Mouse (Mus musculus) left cerebral cortex, adult 2 months (tissue): ENCODE data around the gene Cnih3. TPM values are rescaled to one million over a fixed set of nuclear protein-coding genes. Genes with fewer than 3 reads are reported as not detected.
A peak's percentile ranks its signal among the peaks of the same experiment; 100 is the strongest.

ENCODE experiments used
- DNase-seq, 2 experiments: peaks; one replicate each; pipeline ENCODE4 v3.0.0; 2021 to 2022; ENCODE audit warnings: low spot score in 2 of 2, mixed read lengths in 1 of 2; ENCODE audit errors: extremely low spot score in 1 of 2
- H3K27ac ChIP-seq: fragments of 200-600 bp; 2 replicates; pipeline ENCODE4 v1.8.1; 2022
- H3K4me3 ChIP-seq: fragments of 200-600 bp; 2 replicates; pipeline ENCODE4 v1.8.1; 2022
- CTCF ChIP-seq: fragments of 200-600 bp; IDR thresholded peaks from 2 replicates; pipeline ENCODE4 v1.8.1; 2022; ENCODE audit warnings: antibody characterized with exemption, mild to moderate bottlenecking, moderate library complexity
- intact Hi-C: fragments of 180-260 bp; cut with DNase I; formaldehyde crosslinking; loops from one replicate; pipeline ENCODE4 v1.15.1; 2025
- total RNA-seq, 2 experiments: library from RNA; stranded (reverse); gene quantifications; 2 replicates each; pipeline ENCODE4 v1.2.3; 2021

Cnih3 gene
- total RNA-seq, 2 experiments from 2014 or later, result 76.9 to 78.0 TPM

DNA sequence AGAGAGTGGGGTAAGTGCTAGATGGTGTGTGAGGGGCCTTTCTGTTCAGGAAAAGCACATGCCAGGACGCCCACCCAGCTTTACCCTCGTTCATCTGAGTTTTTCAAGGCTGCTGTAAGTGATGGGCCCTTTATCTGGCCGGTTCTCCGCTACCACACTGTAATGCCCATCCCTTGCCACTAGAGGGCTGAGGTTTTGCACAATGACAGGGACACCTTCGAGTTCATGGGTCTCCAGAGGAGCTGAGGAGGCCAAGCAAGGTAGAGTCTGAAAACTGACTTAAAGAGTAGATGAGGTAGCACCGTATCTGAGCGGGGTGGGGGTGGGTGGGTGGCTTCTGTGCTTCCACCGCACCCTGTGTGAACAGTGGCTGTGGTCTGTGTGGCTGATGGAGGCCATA is 27.2 kb downstream of the Cnih3 start:
- peak; percentile 76 for TF ChIP-seq CTCF
- Histone ChIP-seq H3K27ac (no peak overlapping the region), H3K4me3 (no peak overlapping the region)
- DNase-seq, result peak; percentile 42 to 51
- intact Hi-C loops, result loop anchor here (2.0 to 10.0 kb wide), 5 partner anchors 19 to 235 kb away; no protein-coding TSS in a partner anchor

DNA sequence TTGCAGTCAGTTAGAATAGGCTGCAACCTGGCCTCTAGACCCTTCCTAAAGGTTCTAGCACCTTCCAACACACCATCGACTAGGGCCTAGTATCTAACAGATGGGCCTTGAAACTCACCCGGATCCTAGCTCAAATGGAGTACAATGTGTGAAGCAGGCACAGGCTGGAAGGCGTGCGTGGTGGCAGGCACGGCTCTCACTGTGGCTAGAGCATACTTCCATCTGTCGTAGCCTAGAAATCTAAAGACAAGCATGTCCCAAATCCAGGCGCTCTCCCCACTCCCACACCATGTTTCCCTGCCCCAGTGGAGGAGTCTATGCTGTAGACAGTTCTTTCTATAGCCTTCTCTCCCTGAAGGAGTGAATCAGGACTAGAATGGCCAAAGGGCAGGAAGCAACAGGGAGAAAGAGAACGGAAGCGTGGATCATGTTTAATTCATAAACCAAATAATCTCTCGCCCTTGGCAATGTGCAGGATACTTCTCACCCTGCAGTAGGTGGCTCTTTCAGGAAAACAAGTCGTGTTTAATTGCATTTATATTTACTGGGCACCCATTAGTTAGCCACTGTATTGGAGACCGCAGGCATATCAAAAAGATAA is 29.1 kb downstream of the Cnih3 start:
- no peak for TF ChIP-seq CTCF
- peak; percentile 53 to 63 for DNase-seq
- H3K27ac ChIP-seq, result no peak overlapping the region
- intact Hi-C loops, result loop anchor here (1.0 to 5.0 kb wide), 4 partner anchors 12 to 109 kb away; no protein-coding TSS in a partner anchor
- no peak overlapping the region for H3K4me3 ChIP-seq

DNA sequence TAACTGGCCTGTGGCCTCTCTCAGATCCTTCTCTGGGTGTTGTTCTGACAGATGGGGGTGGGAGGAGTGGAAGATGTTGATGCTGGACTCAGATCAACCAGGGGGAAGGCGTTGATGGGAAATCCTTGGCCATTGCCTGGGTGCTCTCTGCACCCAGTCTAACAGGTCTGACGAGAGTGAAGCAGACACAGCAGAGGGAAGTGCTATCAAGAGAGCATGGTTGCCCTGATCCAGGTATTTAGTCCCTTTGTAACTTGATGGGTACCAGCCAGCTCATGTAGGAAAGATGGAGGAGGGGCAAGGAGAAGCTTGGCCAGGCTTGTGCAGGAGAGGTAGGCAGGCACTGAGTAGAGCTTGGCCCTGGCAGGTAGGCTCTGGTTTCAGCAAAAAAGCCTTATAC is 36.8 kb downstream of the Cnih3 start:
- TF ChIP-seq CTCF, result no peak
- Histone ChIP-seq H3K4me3 (no peak overlapping the region), H3K27ac (no peak overlapping the region)
- DNase-seq, result no peak
- intact Hi-C loops, result no loop called here

DNA sequence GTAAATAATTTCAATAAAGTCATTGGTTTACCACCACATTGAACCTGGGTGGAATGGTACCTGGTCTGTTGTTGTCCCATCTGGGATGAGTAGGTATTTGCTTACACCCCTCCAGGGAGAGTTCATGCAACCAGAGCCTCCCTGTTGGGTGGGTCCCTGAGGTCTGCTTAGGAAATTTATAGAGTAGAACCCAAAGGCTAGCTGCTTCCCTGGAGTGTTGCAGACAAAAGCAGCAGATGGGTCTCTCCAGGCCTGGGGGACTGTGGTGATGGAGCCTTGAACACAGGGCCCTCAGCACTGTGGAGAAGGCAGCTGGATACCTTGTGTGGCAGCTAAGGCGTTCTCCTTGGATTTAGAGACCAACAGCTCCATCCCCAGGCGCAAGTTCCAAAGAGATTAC is 40.1 kb downstream of the Cnih3 start:
- H3K27ac ChIP-seq, result no peak overlapping the region
- DNase-seq, result no peak
- intact Hi-C loops, result no loop called here
- TF ChIP-seq CTCF, result no peak
- no peak overlapping the region for H3K4me3 ChIP-seq

DNA sequence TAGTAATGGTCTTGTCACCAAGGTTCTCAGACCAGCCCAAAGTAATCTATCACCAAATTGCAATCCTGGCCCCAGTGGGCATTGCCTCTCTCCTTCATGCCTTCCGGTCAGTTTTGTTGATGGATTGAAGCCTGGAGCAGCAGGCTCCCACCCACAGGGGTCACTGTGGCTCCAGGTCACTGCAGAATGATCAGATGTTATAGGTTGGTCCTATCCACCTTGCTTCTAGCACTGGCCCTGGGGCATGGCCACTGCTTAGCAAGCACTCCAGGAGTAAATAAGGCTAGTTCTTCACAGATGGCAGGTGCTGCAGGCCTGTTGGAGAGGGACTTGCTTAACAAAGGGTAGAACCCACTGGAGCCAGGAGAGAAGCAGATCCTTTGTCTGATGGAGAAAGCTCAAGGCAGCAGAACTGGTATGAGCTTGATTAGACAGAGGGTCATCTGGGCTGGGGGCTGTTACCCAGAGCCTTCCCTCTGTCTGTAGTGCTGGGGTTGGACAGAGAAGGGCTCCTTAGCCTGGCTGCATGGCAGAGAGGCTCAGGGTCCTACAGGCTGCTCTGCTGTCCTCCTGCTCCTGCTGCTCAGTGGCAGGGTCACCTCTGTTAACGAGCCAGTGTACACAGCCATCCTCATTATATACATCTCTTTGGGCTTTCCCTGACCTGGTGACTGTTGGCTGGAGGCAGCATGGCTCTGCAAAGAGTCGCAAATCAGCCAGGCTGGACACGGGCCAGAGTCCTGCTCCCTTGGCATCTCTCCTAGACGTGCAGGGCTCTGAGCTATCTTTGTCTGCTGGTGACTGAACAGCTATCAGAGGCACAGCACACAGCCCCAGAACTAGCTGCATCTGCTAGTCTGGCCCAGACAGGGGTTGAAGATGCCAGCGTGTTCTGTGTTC is 41.1 kb downstream of the Cnih3 start:
- intact Hi-C loops, result no loop called here
- DNase-seq, result peak; percentile 65 to 66
- H3K4me3 ChIP-seq, result no peak overlapping the region
- no peak overlapping the region for H3K27ac ChIP-seq
- TF ChIP-seq CTCF, result peak; percentile 38

DNA sequence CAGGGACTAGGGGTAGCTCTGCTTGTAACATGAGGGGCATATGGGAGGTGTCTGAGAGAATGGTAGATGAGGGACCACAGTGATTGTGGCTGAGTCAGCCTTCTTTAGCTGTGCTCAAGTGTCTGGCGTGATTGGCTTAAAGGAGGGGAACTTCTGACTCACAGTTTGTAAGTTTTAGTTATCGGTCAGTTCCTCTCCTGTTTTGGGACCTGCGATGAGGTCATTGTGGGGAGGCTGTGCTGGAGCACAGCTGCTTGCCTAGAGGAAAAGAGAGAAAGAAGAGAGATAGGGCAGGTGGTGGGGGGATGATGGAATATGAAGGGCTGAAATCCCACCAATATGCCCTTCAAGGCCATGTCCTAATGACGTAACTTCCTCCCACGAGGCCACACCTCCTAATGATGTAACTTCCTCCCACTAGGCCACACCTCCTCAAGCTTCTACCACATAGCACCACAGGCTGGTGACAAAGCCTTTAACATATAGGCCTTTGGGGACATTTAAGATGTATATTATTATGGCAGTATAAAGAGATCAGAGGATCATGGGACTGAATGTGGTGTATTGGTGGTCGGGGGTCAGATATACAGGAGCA is 42.9 kb downstream of the Cnih3 start:
- Histone ChIP-seq H3K27ac (no peak overlapping the region), H3K4me3 (no peak overlapping the region)
- no peak for TF ChIP-seq CTCF
- no peak for DNase-seq
- intact Hi-C loops, result no loop called here

DNA sequence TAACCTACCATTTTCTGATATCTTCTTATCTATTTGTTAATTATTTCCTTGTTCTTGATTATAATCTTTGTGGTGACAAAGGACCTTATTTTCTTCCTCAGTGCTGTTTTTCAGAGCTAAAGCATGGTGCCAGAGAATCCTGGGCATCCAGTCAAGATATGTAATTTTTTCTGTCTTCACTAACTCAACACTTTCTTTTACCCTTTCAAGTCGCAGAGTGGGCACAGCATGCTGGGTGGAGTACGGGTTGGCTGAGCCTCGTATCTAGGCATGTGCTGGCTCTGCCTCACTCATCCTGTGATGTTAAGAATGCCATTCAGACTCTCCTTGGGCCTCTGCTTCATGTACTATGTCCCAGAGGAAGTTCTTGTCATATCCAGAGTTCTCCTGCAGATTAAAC is 46.8 kb downstream of the Cnih3 start:
- DNase-seq, result no peak
- H3K27ac ChIP-seq, result no peak overlapping the region
- no peak overlapping the region for H3K4me3 ChIP-seq
- TF ChIP-seq CTCF, result no peak
- intact Hi-C loops, result loop anchor here (2.0 kb wide), 1 partner anchor 18 kb away; no protein-coding TSS in a partner anchor

DNA sequence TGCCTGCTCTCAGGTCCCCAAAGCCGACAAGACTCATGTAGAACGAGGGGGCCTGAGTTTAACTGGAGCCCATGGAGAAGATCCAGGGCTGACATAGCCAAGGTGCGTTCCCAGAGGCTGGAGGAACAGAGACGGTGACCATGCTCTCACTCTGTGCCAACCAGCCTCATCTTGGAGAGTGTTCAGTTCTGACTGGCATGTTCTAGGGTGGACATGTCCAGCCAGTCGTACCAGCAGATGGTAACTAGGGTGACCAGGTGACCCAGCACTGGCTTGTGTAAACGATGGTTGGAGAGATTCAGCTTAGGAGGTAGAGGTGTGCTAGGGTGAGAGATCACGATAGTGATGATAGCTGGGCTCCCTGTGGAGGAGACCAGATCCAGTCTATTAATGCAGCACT is 50.6 kb downstream of the Cnih3 start:
- intact Hi-C loops, result no loop called here
- TF ChIP-seq CTCF, result no peak
- no peak overlapping the region for H3K27ac ChIP-seq

DNA sequence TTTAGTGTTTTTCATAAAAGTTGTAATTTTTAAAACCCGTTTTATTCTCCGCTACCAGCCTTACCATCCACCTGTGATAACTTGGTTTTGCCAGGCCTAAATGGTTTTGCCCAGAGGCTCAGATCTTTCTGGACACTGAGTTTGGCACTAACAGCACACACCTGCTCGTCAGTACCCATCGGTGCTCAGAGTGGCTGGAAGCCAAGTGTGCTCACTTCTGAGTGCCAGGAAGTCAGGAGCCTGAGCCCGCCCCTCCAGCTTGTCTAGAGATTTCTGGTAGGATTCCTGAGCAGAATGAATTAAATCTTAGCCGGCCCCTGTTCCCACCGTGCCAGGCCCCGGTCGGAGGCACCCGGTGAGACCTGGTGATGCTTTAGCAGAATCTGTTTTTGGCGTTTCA is 54.9 kb downstream of the Cnih3 start:
- no peak for TF ChIP-seq CTCF
- no peak overlapping the region for H3K27ac ChIP-seq
- no peak for DNase-seq
- intact Hi-C loops, result no loop called here
- H3K4me3 ChIP-seq, result no peak overlapping the region

More for the DNA sequence above, 50.6 kb downstream of the Cnih3 start:
- no peak for DNase-seq
- no peak overlapping the region for H3K4me3 ChIP-seq

DNA sequence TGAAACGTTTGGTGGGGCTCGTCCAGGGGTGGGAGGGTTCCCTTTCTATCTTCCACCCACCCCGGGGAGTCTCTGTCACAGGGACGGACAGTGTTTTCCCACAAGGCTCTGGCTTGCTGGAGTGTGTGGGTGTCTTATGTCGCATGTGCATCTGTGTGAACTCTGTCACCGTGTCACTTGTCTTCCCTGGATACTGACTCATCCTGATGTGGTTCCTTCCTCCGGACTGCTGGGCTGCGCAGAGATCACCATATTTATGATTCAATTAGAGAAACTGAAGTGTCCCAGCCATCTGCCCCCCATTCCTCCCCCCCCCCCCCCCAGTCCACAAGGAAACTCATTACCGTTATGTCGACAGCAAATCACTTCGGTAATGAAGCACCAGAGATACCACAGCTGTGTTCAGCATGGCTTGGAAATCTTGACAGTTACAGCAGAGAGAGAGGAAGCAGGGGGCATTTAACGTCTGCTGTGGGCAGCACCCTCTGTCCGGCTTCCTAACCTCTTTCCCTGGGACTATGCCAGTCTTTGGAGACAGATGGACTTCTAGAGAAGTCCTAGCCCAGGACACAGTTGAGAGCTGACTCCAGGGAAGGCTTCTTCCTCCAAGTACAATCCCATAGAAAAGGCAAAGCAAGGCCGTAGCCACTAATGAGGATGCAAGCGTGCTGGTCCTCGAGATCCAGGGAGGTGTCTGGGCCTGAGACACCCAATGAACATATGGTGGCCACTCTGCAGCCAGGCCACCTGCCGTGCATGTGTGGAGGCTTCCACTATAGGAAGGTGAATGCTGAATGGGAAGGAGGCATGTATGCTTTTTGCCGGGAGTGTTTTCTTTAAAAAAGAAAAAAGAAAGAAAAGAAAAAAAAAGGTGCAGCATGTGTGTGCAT is 55.9 kb downstream of the Cnih3 start:
- Histone ChIP-seq H3K4me3 (no peak overlapping the region), H3K27ac (no peak overlapping the region)
- DNase-seq, result no peak
- no peak for TF ChIP-seq CTCF
- intact Hi-C loops, result no loop called here

DNA sequence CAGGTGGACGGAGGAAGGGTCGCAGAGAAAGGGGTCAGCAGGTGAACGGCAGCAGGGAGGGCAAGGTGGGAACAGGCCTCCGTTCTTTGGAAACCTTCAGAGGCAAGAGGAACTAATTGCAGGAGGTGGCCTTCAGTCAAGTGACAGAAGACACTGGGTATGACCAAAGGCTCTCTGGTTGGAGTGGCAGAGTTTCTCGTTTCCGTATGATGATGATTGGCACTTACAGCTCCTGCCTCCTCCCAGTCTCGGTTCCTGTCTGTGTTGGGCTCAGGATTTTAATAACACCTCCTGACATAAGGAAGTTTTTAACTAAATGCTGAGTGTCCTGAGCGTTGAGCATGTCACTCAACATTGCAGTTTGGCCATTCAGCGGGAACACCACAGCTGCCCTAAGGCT is 57.3 kb downstream of the Cnih3 start:
- DNase-seq, result no peak
- intact Hi-C loops, result no loop called here
- no peak for TF ChIP-seq CTCF
- H3K27ac ChIP-seq, result no peak overlapping the region
- H3K4me3 ChIP-seq, result no peak overlapping the region
